Mouse (Mus musculus): ENCODE data around the gene Lfng. TPM values are rescaled to one million over a fixed set of nuclear protein-coding genes. Genes with fewer than 3 reads are reported as not detected.

Gene Lfng
- total and polyA plus RNA-seq, 3 experiments, result 11.2 to 14.1 TPM; not detected in 1

DNA sequence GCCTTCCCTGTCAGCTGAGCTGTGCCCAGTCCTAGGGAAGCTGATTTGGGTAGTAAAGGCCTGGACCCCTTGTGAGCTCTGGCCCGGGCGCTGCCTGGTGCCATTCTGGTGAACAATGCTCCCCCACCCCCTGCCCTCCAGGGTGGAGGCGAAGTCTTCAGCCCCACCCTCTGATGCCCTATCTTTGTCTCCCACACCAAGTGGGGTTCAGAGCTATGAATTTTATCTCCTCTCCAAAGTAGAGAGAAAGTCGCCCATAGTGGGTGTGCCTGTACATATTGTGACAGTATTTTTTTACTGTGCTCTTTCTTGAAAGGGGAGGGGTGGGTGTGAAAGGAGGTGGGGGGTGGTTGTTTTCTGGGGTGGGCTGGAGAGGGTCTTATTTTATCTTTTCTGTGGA is 7.7 kb downstream of the Lfng start:
- H3K79me2 ChIP-seq (ENCODE audit: control insufficient read depth, insufficient read depth, low read length, poor library complexity), result peaks cover 3% of the 10 kb centered on the region; the same call in 1 of the 2 replicates
- peak; percentile 61 for TF ChIP-seq GATA1 (IDR thresholded peaks at IDR 0.05; ENCODE audit: low read depth, low read length)
- no peak for TF ChIP-seq TBP (IDR thresholded peaks at IDR 0.05; ENCODE audit: low read depth, low read length)
- TF ChIP-seq USF2 (IDR thresholded peaks at IDR 0.05; ENCODE audit: borderline replicate concordance in 1 of 2, insufficient read depth in 1 of 2, low read depth in 1 of 2, low read length in 2 of 2), result no peak
- TF ChIP-seq TAL1 (IDR thresholded peaks at IDR 0.05; ENCODE audit: low read length), result peak; percentile 33; the same call in 1 of the 2 replicates
- TF ChIP-seq MEF2A (IDR thresholded peaks at IDR 0.05; ENCODE audit: extremely low read depth, insufficient replicate concordance, low read depth, low read length, poor library complexity, severe bottlenecking), result no peak
- TF ChIP-seq KAT2A (conservative IDR thresholded peaks at IDR 0.05; ENCODE audit: low read depth, low read length), result no peak
- TF ChIP-seq SIN3A (IDR thresholded peaks at IDR 0.05; ENCODE audit: low read length), result peak; percentile 53
- TF ChIP-seq RCOR1 (IDR thresholded peaks at IDR 0.05; ENCODE audit: low read depth, low read length), result no peak; the same call in 1 of the 2 replicates
- TF ChIP-seq NRF1 (IDR thresholded peaks at IDR 0.05; ENCODE audit: insufficient read depth, low read depth, low read length, poor library complexity, severe bottlenecking), result no peak
- no peak for TF ChIP-seq ELF1 (IDR thresholded peaks at IDR 0.05; ENCODE audit: low read depth, low read length)
- peak; percentile 69 for TF ChIP-seq TCF12 (IDR thresholded peaks at IDR 0.05; ENCODE audit: low read depth, low read length)
- no peak for TF ChIP-seq E2F4 (IDR thresholded peaks at IDR 0.05; ENCODE audit: borderline replicate concordance, low read depth, low read length)
- TF ChIP-seq UBTF (IDR thresholded peaks at IDR 0.05; ENCODE audit: borderline replicate concordance, insufficient read depth, low read depth, low read length), result no peak
- peak; percentile 96 for TF ChIP-seq ZKSCAN1 (IDR thresholded peaks at IDR 0.05; ENCODE audit: low read depth, low read length)
- TF ChIP-seq ZNF384 (IDR thresholded peaks at IDR 0.05; ENCODE audit: low read depth, low read length), result peak; percentile 76
- TF ChIP-seq CHD2 (IDR thresholded peaks at IDR 0.05; ENCODE audit: low read length), result no peak
- TF ChIP-seq POLR2A (IDR thresholded peaks at IDR 0.05; ENCODE audit: control insufficient read depth in 1 of 2, insufficient read depth in 1 of 2, low read depth in 1 of 2, low read length in 2 of 2, poor library complexity in 1 of 2), result no peak; a peak in 1 of 4 replicates
- no peak for TF ChIP-seq CTCF (IDR thresholded peaks at IDR 0.05 in 2 of 3, conservative IDR thresholded peaks at IDR 0.05 in 1 of 3; ENCODE audit: control insufficient read depth in 1 of 3, insufficient read depth in 1 of 3, low read depth in 2 of 3, low read length in 3 of 3, poor library complexity in 1 of 3, severe bottlenecking in 1 of 3)
- peak; percentile 43 to 82; a peak in 2 of 4 replicates for TF ChIP-seq EP300 (IDR thresholded peaks at IDR 0.05; ENCODE audit: low read depth in 1 of 2, low read length in 2 of 2)
- TF ChIP-seq RAD21 (IDR thresholded peaks at IDR 0.05; ENCODE audit: low read depth, low read length), result no peak
- no peak for TF ChIP-seq MYB (IDR thresholded peaks at IDR 0.05; ENCODE audit: low read depth, low read length)
- TF ChIP-seq JUND (IDR thresholded peaks at IDR 0.05; ENCODE audit: low read depth, low read length), result no peak
- no peak for TF ChIP-seq NELFE (IDR thresholded peaks at IDR 0.05; ENCODE audit: low read depth, low read length)
- TF ChIP-seq ETS1 (IDR thresholded peaks at IDR 0.05; ENCODE audit: low read depth, low read length), result peak; percentile 72; the same call in 1 of the 2 replicates
- TF ChIP-seq ZMIZ1 (IDR thresholded peaks at IDR 0.05; ENCODE audit: low read depth, low read length), result no peak
- no peak for TF ChIP-seq POLR2AphosphoS2 (IDR thresholded peaks at IDR 0.05; ENCODE audit: low read length)
- H3K36me3 ChIP-seq (ENCODE audit: control insufficient read depth in 1 of 2, insufficient read depth in 2 of 2, low read length in 2 of 2), result peaks cover 0 to 30% of the 10 kb centered on the region in 2 experiments; a peak in 2 of 4 replicates
- H3K9ac ChIP-seq (ENCODE audit: control insufficient read depth, low read depth, low read length, poor library complexity, severe bottlenecking), result peak overlapping the region; percentile 8; the same call in 1 of the 2 replicates
- DNase-seq (ENCODE audit: low read depth, low spot score), result peak; percentile 64
- H3K27ac ChIP-seq (ENCODE audit: control insufficient read depth, low read depth, low read length), result peak overlapping the region; percentile 57
- no peak overlapping the region for H3K4me3 ChIP-seq (ENCODE audit: control insufficient read depth in 1 of 2, insufficient read depth in 1 of 2, low read depth in 2 of 2, low read length in 2 of 2)
- no peaks in the 10 kb centered on the region for H3K9me3 ChIP-seq (replicated peaks; ENCODE audit: insufficient read depth, low read length)
- H3K4me1 ChIP-seq (ENCODE audit: control insufficient read depth in 1 of 2, insufficient read depth in 2 of 2, low read length in 2 of 2), result peaks cover 8 to 37% of the 10 kb centered on the region in 2 experiments
- no peaks in the 10 kb centered on the region for H3K27me3 ChIP-seq (ENCODE audit: control insufficient read depth in 1 of 2, insufficient read depth in 2 of 2, low read length in 2 of 2)

Data from MEL (cell line).